Mouse (Mus musculus): Measurements from ENCODE around the gene Gabpb2. TPM values are rescaled to one million over a fixed set of nuclear protein-coding genes. Genes with fewer than 3 reads are reported as not detected.

Gene Gabpb2
- polyA plus RNA-seq (2015; fragmentation: Nextera tagmentation; extraction: Ambion mirVana), result 10.0 and 10.2 TPM in 2 replicates

DNA sequence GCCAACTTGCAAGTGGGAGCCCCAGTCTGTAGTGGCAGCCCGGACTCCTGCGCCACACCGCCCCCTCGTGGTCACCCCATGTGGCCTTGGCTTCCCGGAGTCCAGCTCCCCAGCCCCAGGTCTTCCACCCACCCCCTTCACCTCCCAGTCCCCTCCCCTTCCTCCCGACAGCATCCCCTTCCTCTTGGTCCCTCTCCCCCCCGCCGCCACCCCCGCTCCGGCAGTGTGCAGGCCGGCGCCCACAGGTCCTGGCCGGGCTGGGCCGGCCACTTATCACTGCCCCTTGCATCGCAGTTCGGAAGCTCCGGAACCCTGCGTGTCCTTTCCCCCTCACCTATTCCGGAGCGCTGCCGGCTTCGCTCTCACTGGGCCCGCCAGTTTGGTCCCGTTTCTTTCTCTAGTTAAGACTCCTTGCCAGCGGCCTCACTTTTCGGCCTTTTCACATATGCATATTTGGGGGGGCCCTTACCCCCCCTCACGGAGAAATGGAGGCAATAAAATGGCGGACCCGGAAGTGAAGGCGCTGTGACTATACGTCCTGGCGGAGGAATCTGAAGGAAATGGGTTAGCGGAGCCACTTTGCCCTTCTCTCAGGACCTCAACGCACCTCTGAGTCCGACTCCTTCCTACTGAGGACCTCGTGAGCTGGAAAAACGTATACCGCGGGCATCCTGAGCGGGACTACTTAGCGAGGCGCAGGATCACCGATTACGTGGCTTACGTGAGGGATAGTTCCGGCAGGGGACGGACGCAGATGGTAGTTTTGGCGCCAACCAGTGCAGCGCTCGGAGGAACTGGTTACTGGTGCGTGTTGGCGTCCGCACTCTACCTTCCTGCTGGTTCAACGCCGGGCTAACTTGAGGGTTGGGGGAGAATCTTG, at the start of gene Gabpb2:
Gene Gabpb2 (minus strand): TSS at position 662 of the 880 bp plus-strand sequence.
- Histone ChIP-seq H3K4me3 (ENCODE audit: low read length) (peak within 1 kb of the TSS; percentile 72), H3K9ac (ENCODE audit: low read length) (peak within 1 kb of the TSS; percentile 99)
- WGBS, result under 1% methylated on average over 51 of the region's 56 CpGs

DNA sequence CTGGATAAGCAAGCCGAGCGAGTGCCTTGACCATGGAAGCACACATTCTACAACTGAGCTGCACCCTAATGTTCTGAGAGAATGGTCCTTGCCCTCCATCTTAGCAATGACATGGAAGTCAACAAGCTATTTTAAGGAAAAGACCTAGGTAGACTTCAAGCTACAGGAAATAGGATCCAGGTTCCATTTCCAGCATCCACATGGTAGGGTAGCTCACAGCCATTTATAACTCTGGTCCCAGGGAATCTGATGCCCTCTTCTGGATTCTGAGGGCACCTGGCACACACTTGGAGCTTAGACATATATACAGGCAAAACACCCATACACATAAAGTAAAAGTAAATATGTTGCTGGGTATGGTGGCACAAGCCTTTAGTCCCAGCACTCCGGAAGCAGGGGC, 48.3 kb upstream of the Gabpb2 start:
- H3K9ac ChIP-seq (ENCODE audit: low read length), result no peak overlapping the region
- H3K36me3 ChIP-seq (ENCODE audit: control insufficient read depth, insufficient read depth, low read length), result peaks cover 21% of the 10 kb centered on the region
- no peak for ATAC-seq (ENCODE audit: low read depth)
- H3K4me3 ChIP-seq (ENCODE audit: low read length), result no peak overlapping the region
- 88% methylated on average over 3 of the region's 3 CpGs for WGBS
- H3K9me3 ChIP-seq (ENCODE audit: control insufficient read depth, low read length), result no peaks in the 10 kb centered on the region
- H3K27me3 ChIP-seq (ENCODE audit: control insufficient read depth, insufficient read depth, low read depth, low read length), result no peaks in the 10 kb centered on the region
- no peak overlapping the region for H3K4me2 ChIP-seq (ENCODE audit: low read depth, low read length)
- H3K27ac ChIP-seq (ENCODE audit: low read length), result no peak overlapping the region
- H3K4me1 ChIP-seq (replicated peaks; ENCODE audit: control insufficient read depth, insufficient read depth, low read length), result no peaks in the 10 kb centered on the region

More for the DNA sequence above, at the start of gene Gabpb2:
- no peaks in the 10 kb centered on the region for H3K9me3 ChIP-seq (ENCODE audit: control insufficient read depth, low read length)
- peak within 1 kb of the TSS; percentile 100 for H3K27ac ChIP-seq (ENCODE audit: low read length)
- peaks cover 9% of the 10 kb centered on the region for H3K36me3 ChIP-seq (ENCODE audit: control insufficient read depth, insufficient read depth, low read length)
- peak within 1 kb of the TSS; percentile 59 for H3K4me2 ChIP-seq (ENCODE audit: low read depth, low read length)
- ATAC-seq (ENCODE audit: low read depth), result peak; percentile 94
- no peaks in the 10 kb centered on the region for H3K27me3 ChIP-seq (ENCODE audit: control insufficient read depth, insufficient read depth, low read depth, low read length)
- peaks cover 7% of the 10 kb centered on the region for H3K4me1 ChIP-seq (replicated peaks; ENCODE audit: control insufficient read depth, insufficient read depth, low read length)

GRCm38 (mm10) chr3:95264724-95265123, 47.0 kb upstream of the Gabpb2 start:
- H3K27ac ChIP-seq (ENCODE audit: low read length), result no peak overlapping the region
- no peak for ATAC-seq (ENCODE audit: low read depth)
- no peak overlapping the region for H3K4me2 ChIP-seq (ENCODE audit: low read depth, low read length)
- WGBS, result 84% methylated on average over 1 of the region's 1 CpGs
- H3K9ac ChIP-seq (ENCODE audit: low read length), result no peak overlapping the region
- H3K4me3 ChIP-seq (ENCODE audit: low read length), result no peak overlapping the region
- no peaks in the 10 kb centered on the region for H3K9me3 ChIP-seq (ENCODE audit: control insufficient read depth, low read length)
- H3K36me3 ChIP-seq (ENCODE audit: control insufficient read depth, insufficient read depth, low read length), result peaks cover 24% of the 10 kb centered on the region
- no peaks in the 10 kb centered on the region for H3K27me3 ChIP-seq (ENCODE audit: control insufficient read depth, insufficient read depth, low read depth, low read length)
- no peaks in the 10 kb centered on the region for H3K4me1 ChIP-seq (replicated peaks; ENCODE audit: control insufficient read depth, insufficient read depth, low read length)

DNA sequence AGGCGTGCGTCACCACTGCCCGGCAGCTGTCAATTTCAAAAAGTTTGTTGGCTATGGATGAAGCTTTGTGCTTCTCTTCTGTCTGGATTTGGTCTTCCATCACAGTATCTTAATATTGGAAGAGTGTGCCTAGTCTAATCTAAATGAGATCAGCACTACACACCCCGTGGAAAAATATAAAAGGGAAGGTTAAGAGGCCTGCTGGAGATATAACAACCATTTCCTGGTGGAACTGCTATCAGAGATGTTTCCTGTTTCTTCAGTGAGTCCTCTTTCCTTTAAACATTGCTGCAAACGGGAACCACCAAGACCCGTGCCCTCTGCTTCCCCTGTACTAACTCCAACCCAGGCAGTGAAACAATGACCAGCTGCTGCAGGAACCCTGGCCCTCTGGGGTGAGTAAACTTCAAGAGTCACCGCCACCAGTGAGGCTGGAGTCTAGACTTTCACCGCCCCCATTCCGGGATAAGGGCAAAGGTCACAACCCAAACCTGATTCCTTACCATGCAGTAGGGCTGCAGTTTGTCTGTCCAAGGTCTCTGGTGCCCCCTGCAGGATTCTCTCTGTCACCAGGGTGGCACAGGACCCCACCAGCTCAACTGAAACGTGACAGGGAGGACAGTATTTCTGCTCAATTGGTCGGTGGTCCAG, 45.5 kb upstream of the Gabpb2 start:
- peaks cover 36% of the 10 kb centered on the region for H3K36me3 ChIP-seq (ENCODE audit: control insufficient read depth, insufficient read depth, low read length)
- no peak overlapping the region for H3K4me2 ChIP-seq (ENCODE audit: low read depth, low read length)
- 43% methylated on average over 11 of the region's 11 CpGs for WGBS
- peak; percentile 61; the same call in 1 of the 2 replicates for ATAC-seq (ENCODE audit: low read depth)
- no peaks in the 10 kb centered on the region for H3K27me3 ChIP-seq (ENCODE audit: control insufficient read depth, insufficient read depth, low read depth, low read length)
- no peak overlapping the region for H3K27ac ChIP-seq (ENCODE audit: low read length)
- no peaks in the 10 kb centered on the region for H3K4me1 ChIP-seq (replicated peaks; ENCODE audit: control insufficient read depth, insufficient read depth, low read length)
- H3K9me3 ChIP-seq (ENCODE audit: control insufficient read depth, low read length), result no peaks in the 10 kb centered on the region
- no peak overlapping the region for H3K9ac ChIP-seq (ENCODE audit: low read length)
- no peak overlapping the region for H3K4me3 ChIP-seq (ENCODE audit: low read length)

- 87% methylated on average over 4 of the region's 4 CpGs for WGBS
- H3K36me3 ChIP-seq (ENCODE audit: control insufficient read depth, insufficient read depth, low read length), result peaks cover 41% of the 10 kb centered on the region
These were observed 44.3 kb upstream of the Gabpb2 start for GRCm38 (mm10) chr3:95261975-95262374.

GRCm38 (mm10) chr3:95256931-95257330, 39.2 kb upstream of the Gabpb2 start:
- Histone ChIP-seq H3K9ac (ENCODE audit: low read length) (no peak overlapping the region), H3K27me3 (ENCODE audit: control insufficient read depth, insufficient read depth, low read depth, low read length) (no peaks in the 10 kb centered on the region), H3K4me2 (ENCODE audit: low read depth, low read length) (no peak overlapping the region), H3K4me3 (ENCODE audit: low read length) (no peak overlapping the region), H3K27ac (ENCODE audit: low read length) (no peak overlapping the region), H3K9me3 (ENCODE audit: control insufficient read depth, low read length) (no peaks in the 10 kb centered on the region), H3K4me1 (replicated peaks; ENCODE audit: control insufficient read depth, insufficient read depth, low read length) (no peaks in the 10 kb centered on the region), H3K36me3 (ENCODE audit: control insufficient read depth, insufficient read depth, low read length) (peaks cover 41% of the 10 kb centered on the region)
- WGBS, result 89% methylated on average over 5 of the region's 5 CpGs
- no peak for ATAC-seq (ENCODE audit: low read depth)

More at GRCm38 (mm10) chr3:95261975-95262374, 44.3 kb upstream of the Gabpb2 start:
- Histone ChIP-seq H3K27me3 (ENCODE audit: control insufficient read depth, insufficient read depth, low read depth, low read length) (no peaks in the 10 kb centered on the region), H3K9ac (ENCODE audit: low read length) (no peak overlapping the region), H3K4me1 (replicated peaks; ENCODE audit: control insufficient read depth, insufficient read depth, low read length) (no peaks in the 10 kb centered on the region), H3K4me3 (ENCODE audit: low read length) (no peak overlapping the region), H3K27ac (ENCODE audit: low read length) (no peak overlapping the region), H3K9me3 (ENCODE audit: control insufficient read depth, low read length) (no peaks in the 10 kb centered on the region), H3K4me2 (ENCODE audit: low read depth, low read length) (no peak overlapping the region)
- no peak for ATAC-seq (ENCODE audit: low read depth)

GRCm38 (mm10) chr3:95250783-95251424, 33.2 kb upstream of the Gabpb2 start, which contains the start of gene Bnipl:
Gene Bnipl, minus strand, starts transcription at chr3:95251193.
- 34% methylated on average over 7 of the region's 7 CpGs for WGBS
- ATAC-seq (ENCODE audit: low read depth), result peak; percentile 81
- H3K4me2 ChIP-seq (ENCODE audit: low read depth, low read length), result peak within 1 kb of the TSS; percentile 38

DNA sequence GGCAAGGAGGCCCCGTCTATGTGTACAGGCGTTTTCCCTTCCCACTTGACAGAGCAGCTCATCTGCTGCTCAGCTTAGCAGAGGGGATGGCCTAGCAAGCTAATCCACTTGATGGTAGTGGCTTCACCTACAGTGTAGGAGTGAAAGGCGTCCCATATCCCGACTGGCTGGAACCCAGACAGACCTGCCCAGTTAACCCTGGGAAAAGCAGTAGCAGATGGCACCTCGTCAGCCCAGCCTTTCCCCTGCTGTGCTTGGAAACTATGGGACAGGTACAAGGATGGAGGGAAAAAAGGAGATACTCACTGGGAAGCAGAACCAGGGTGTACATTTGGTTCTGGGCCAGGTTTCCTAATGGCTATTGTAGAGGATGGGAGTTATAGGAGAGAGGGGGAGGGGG, 32.6 kb upstream of the Gabpb2 start:
- Histone ChIP-seq H3K9ac (ENCODE audit: low read length) (0 out of 2 replicates have a peak overlapping the region, but pooled peaks have one; percentile 21), H3K4me1 (replicated peaks; ENCODE audit: control insufficient read depth, insufficient read depth, low read length) (no peaks in the 10 kb centered on the region), H3K4me2 (ENCODE audit: low read depth, low read length) (peak overlapping the region; percentile 38), H3K9me3 (ENCODE audit: control insufficient read depth, low read length) (no peaks in the 10 kb centered on the region), H3K4me3 (ENCODE audit: low read length) (no peak overlapping the region), H3K36me3 (ENCODE audit: control insufficient read depth, insufficient read depth, low read length) (peaks cover 9% of the 10 kb centered on the region), H3K27me3 (ENCODE audit: control insufficient read depth, insufficient read depth, low read depth, low read length) (no peaks in the 10 kb centered on the region), H3K27ac (ENCODE audit: low read length) (peak overlapping the region; percentile 78; the same call in 1 of the 2 replicates)
- ATAC-seq (ENCODE audit: low read depth), result no peak; the same call in 1 of the 2 replicates
- WGBS, result 57% methylated on average over 5 of the region's 5 CpGs

More at GRCm38 (mm10) chr3:95250783-95251424, 33.2 kb upstream of the Gabpb2 start, which contains the start of gene Bnipl:
- no peaks in the 10 kb centered on the region for H3K4me1 ChIP-seq (replicated peaks; ENCODE audit: control insufficient read depth, insufficient read depth, low read length)
- H3K9ac ChIP-seq (ENCODE audit: low read length), result peak within 1 kb of the TSS; percentile 38; the same call in 1 of the 2 replicates
- no peaks in the 10 kb centered on the region for H3K27me3 ChIP-seq (ENCODE audit: control insufficient read depth, insufficient read depth, low read depth, low read length)
- no peaks in the 10 kb centered on the region for H3K9me3 ChIP-seq (ENCODE audit: control insufficient read depth, low read length)
- peak within 1 kb of the TSS; percentile 78 for H3K27ac ChIP-seq (ENCODE audit: low read length)
- peaks cover 7% of the 10 kb centered on the region for H3K36me3 ChIP-seq (ENCODE audit: control insufficient read depth, insufficient read depth, low read length)
- H3K4me3 ChIP-seq (ENCODE audit: low read length), result 0 out of 2 replicates have a peak within 1 kb of the TSS, but pooled peaks have one; percentile 10

Measured in lung, embryonic 16.5 days (tissue).